Mouse (Mus musculus): ENCODE measurements at regions not wholly inside any gene's neighbourhood (a gene's known extent, or its start where the extent isn't known, plus 50 kb on each side); places are given as distances from the start of the nearest gene placed in this dataset.
"Not testable (repeated sequence)": the region's sequence is repeated elsewhere in the genome, so short reads cannot be mapped to it uniquely, and the experiment has no call there.

GRCm38 (mm10) chr4:153850186-153850585, 106.9 kb upstream of the A430005L14Rik start:
- ATAC-seq (ENCODE audit: low FRiP score, low read depth) = no peak
- Histone ChIP-seq H3K4me3 (no peak overlapping the region), H3K4me2 (replicated peaks) (no peak overlapping the region), H3K9me3 (no peaks in the 10 kb centered on the region), H3K4me1 (no peaks in the 10 kb centered on the region), H3K9ac (no peak overlapping the region), H3K27me3 (peaks cover 48% of the 10 kb centered on the region), H3K36me3 (no peaks in the 10 kb centered on the region), H3K27ac (no peak overlapping the region)
- 24% methylated on average over 11 of the region's 11 CpGs for WGBS

GRCm38 (mm10) chr4:153854084-153854747, 102.8 kb upstream of the A430005L14Rik start:
- H3K36me3 ChIP-seq = no peaks in the 10 kb centered on the region

GRCm38 (mm10) chr4:153854748-153855092, 102.3 kb upstream of the A430005L14Rik start:
- H3K9ac ChIP-seq = no peak overlapping the region
- no peak for ATAC-seq (ENCODE audit: low FRiP score, low read depth)
- H3K4me2 ChIP-seq (replicated peaks) = no peak overlapping the region
- peaks cover 13% of the 10 kb centered on the region for H3K27me3 ChIP-seq
- H3K9me3 ChIP-seq = no peaks in the 10 kb centered on the region
- H3K4me3 ChIP-seq = no peak overlapping the region
- no peaks in the 10 kb centered on the region for H3K4me1 ChIP-seq
- 44% methylated on average over 4 of the region's 4 CpGs for WGBS
- H3K36me3 ChIP-seq = no peaks in the 10 kb centered on the region
- no peak overlapping the region for H3K27ac ChIP-seq

More at GRCm38 (mm10) chr4:153854084-153854747, 102.8 kb upstream of the A430005L14Rik start:
- Histone ChIP-seq H3K4me1 (no peaks in the 10 kb centered on the region), H3K9me3 (no peaks in the 10 kb centered on the region), H3K27me3 (peaks cover 18% of the 10 kb centered on the region), H3K4me3 (no peak overlapping the region), H3K9ac (no peak overlapping the region), H3K27ac (no peak overlapping the region), H3K4me2 (replicated peaks) (no peak overlapping the region)
- ATAC-seq (ENCODE audit: low FRiP score, low read depth) = no peak
- 70% methylated on average over 9 of the region's 9 CpGs for WGBS

GRCm38 (mm10) chr4:153861420-153861819, 95.6 kb upstream of the A430005L14Rik start:
- Histone ChIP-seq H3K27me3 (peaks cover 6% of the 10 kb centered on the region; the same call in 1 of the 2 replicates), H3K9ac (no peak overlapping the region), H3K4me3 (no peak overlapping the region), H3K4me1 (no peaks in the 10 kb centered on the region), H3K4me2 (replicated peaks) (no peak overlapping the region), H3K9me3 (no peaks in the 10 kb centered on the region), H3K27ac (no peak overlapping the region), H3K36me3 (no peaks in the 10 kb centered on the region)
- ATAC-seq (ENCODE audit: low FRiP score, low read depth) = no peak
- 80% methylated on average over 8 of the region's 8 CpGs for WGBS

- H3K9me3 ChIP-seq = no peaks in the 10 kb centered on the region
- H3K36me3 ChIP-seq = no peaks in the 10 kb centered on the region
- no peak overlapping the region for H3K4me2 ChIP-seq (replicated peaks)
- 74% methylated on average over 12 of the region's 12 CpGs for WGBS
- no peaks in the 10 kb centered on the region for H3K4me1 ChIP-seq
- H3K4me3 ChIP-seq = no peak overlapping the region
- ATAC-seq (ENCODE audit: low FRiP score, low read depth) = no peak
- no peak overlapping the region for H3K9ac ChIP-seq
- peaks cover 8% of the 10 kb centered on the region; the same call in 1 of the 2 replicates for H3K27me3 ChIP-seq
- H3K27ac ChIP-seq = no peak overlapping the region
Observed at GRCm38 (mm10) chr4:153862121-153862660, 94.8 kb upstream of the A430005L14Rik start.

GRCm38 (mm10) chr4:153872346-153872745, 84.7 kb upstream of the A430005L14Rik start:
- 69% methylated on average over 3 of the region's 3 CpGs for WGBS
- ATAC-seq (ENCODE audit: low FRiP score, low read depth) = no peak

GRCm38 (mm10) chr4:153875036-153875435, 82.0 kb upstream of the A430005L14Rik start:
- not testable (repeated sequence) for H3K4me2 ChIP-seq (replicated peaks); H3K4me3 ChIP-seq; H3K27me3 ChIP-seq; H3K9ac ChIP-seq; H3K27ac ChIP-seq; H3K4me1 ChIP-seq; ATAC-seq (ENCODE audit: low FRiP score, low read depth); H3K36me3 ChIP-seq; H3K9me3 ChIP-seq
- WGBS = 100% methylated on average over 1 of the region's 1 CpGs

More at GRCm38 (mm10) chr4:153872346-153872745, 84.7 kb upstream of the A430005L14Rik start:
- H3K9me3 ChIP-seq = peaks cover 7% of the 10 kb centered on the region; the same call in 1 of the 2 replicates
- no peak overlapping the region for H3K9ac ChIP-seq
- peaks cover 5% of the 10 kb centered on the region for H3K27me3 ChIP-seq
- H3K4me2 ChIP-seq (replicated peaks) = no peak overlapping the region
- H3K36me3 ChIP-seq = no peaks in the 10 kb centered on the region
- no peak overlapping the region for H3K27ac ChIP-seq
- H3K4me3 ChIP-seq = no peak overlapping the region
- no peaks in the 10 kb centered on the region for H3K4me1 ChIP-seq

GRCm38 (mm10) chr4:153876954-153877642, 79.9 kb upstream of the A430005L14Rik start:
- no peak overlapping the region for H3K9ac ChIP-seq
- H3K36me3 ChIP-seq = no peaks in the 10 kb centered on the region
- no peak for ATAC-seq (ENCODE audit: low FRiP score, low read depth)
- no peak overlapping the region for H3K4me2 ChIP-seq (replicated peaks)
- WGBS = 75% methylated on average over 7 of the region's 7 CpGs
- no peaks in the 10 kb centered on the region for H3K9me3 ChIP-seq
- H3K4me3 ChIP-seq = no peak overlapping the region
- H3K27me3 ChIP-seq = no peaks in the 10 kb centered on the region
- no peak overlapping the region for H3K27ac ChIP-seq
- no peaks in the 10 kb centered on the region for H3K4me1 ChIP-seq

GRCm38 (mm10) chr4:153883057-153883456, 74.0 kb upstream of the A430005L14Rik start:
- Histone ChIP-seq H3K4me2 (replicated peaks) (no peak overlapping the region), H3K4me1 (no peaks in the 10 kb centered on the region), H3K27me3 (no peaks in the 10 kb centered on the region), H3K36me3 (no peaks in the 10 kb centered on the region), H3K9ac (no peak overlapping the region), H3K27ac (no peak overlapping the region), H3K9me3 (no peaks in the 10 kb centered on the region), H3K4me3 (no peak overlapping the region)
- ATAC-seq (ENCODE audit: low FRiP score, low read depth) = no peak
- 36% methylated on average over 3 of the region's 3 CpGs for WGBS

GRCm38 (mm10) chr4:153884044-153884443, 73.0 kb upstream of the A430005L14Rik start:
- Histone ChIP-seq H3K9me3 (no peaks in the 10 kb centered on the region), H3K36me3 (no peaks in the 10 kb centered on the region), H3K4me2 (replicated peaks) (no peak overlapping the region), H3K27me3 (no peaks in the 10 kb centered on the region), H3K9ac (no peak overlapping the region), H3K4me3 (no peak overlapping the region), H3K4me1 (no peaks in the 10 kb centered on the region), H3K27ac (no peak overlapping the region)
- ATAC-seq (ENCODE audit: low FRiP score, low read depth) = no peak

GRCm38 (mm10) chr4:153885836-153886235, 71.2 kb upstream of the A430005L14Rik start:
- Histone ChIP-seq H3K27ac (no peak overlapping the region), H3K9me3 (no peaks in the 10 kb centered on the region), H3K4me1 (no peaks in the 10 kb centered on the region), H3K27me3 (0 out of 2 replicates have a peak, but pooled peaks cover 4% of the 10 kb centered on the region), H3K36me3 (no peaks in the 10 kb centered on the region), H3K9ac (no peak overlapping the region), H3K4me2 (replicated peaks) (no peak overlapping the region), H3K4me3 (no peak overlapping the region)
- ATAC-seq (ENCODE audit: low FRiP score, low read depth) = no peak
- 71% methylated on average over 6 of the region's 6 CpGs for WGBS

- no peak overlapping the region for H3K4me2 ChIP-seq (replicated peaks)
- no peaks in the 10 kb centered on the region for H3K9me3 ChIP-seq
- no peaks in the 10 kb centered on the region for H3K4me1 ChIP-seq
- no peak overlapping the region for H3K9ac ChIP-seq
- H3K36me3 ChIP-seq = no peaks in the 10 kb centered on the region
- no peak overlapping the region for H3K4me3 ChIP-seq
- no peak for ATAC-seq (ENCODE audit: low FRiP score, low read depth)
- H3K27me3 ChIP-seq = 0 out of 2 replicates have a peak, but pooled peaks cover 7% of the 10 kb centered on the region
- H3K27ac ChIP-seq = no peak overlapping the region
- 77% methylated on average over 9 of the region's 9 CpGs for WGBS
Observed at GRCm38 (mm10) chr4:153890130-153890529, 66.9 kb upstream of the A430005L14Rik start.
